Mouse (Mus musculus) thymus, postnatal 36 days (tissue): Measurements from ENCODE around the gene Olfr311.

ENCODE experiments used
- DNase-seq, 2 experiments: peaks; one replicate each; pipeline ENCODE4 v3.0.0; 2022; ENCODE audit warnings: mixed read lengths in 2 of 2

The Olfr311 gene

GRCm38 (mm10) chr11:58883756-58884155 lies 44.7 kb downstream of the Olfr311 start:
- peak; percentile 82 to 91 for DNase-seq

DNA sequence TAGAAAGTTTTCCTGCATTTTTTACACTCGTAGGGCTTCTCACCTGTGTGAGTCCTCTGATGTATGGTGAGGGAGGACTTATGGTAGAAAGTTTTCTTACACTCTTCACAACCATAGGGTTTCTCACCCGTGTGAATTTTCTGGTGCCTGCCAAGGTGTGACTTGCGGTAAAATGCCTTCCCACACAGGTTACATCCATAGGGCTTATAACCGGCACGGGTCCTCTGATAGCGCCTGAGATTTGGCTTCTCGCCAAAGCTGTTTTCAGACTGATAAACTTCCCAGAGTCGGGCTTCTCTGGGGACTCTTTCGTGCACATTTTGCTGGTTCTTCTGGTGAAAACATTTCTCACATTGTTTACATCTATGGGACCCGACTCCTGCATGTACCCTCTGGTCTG lies 51.5 kb downstream of the Olfr311 start:
- no peak for DNase-seq
